8 mouse cellular contexts compared by ENCODE assay signal in the genomic region with DNA sequence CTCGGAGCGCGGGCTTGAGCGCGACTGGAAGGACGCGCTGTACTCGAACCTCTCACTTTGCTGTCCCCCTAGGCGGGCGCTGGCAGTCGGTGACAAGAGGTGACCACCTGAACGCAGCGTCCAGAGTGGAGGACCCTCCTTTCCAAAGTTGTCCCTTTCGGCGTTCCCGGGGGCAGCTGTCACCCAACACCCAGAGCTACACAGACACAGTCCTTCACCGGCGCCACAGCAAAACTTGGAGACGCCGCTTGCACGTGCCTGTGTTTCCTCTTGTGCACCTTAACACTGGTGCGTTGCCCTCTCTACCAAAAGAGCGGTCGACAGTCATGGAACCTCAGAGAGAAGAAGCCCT. TPM values are rescaled to one million over a fixed set of nuclear protein-coding genes. Genes with fewer than 3 reads are reported as not detected.
DNase-seq lines count a peak whose midpoint lies in the region; ATAC-seq and TF ChIP-seq lines count a peak whose summit lies in the region.

No protein-coding gene starts in this region.

- TF ChIP-seq CTCF in midbrain, postnatal 0 days (IDR thresholded peaks at IDR 0.05), result no peak

- DNase-seq in kidney, adult 18-20 months, result no peak
- DNase-seq in intestine, embryonic 14.5 days (ENCODE audit: low spot score), result peak; percentile 83
- no peak for DNase-seq in midbrain, postnatal 0 days (ENCODE audit: low spot score)
- DNase-seq in cerebellum, adult 8-10 months, result no peak
- no peak for DNase-seq in yolk sac, embryonic 10.5 days (ENCODE audit: low spot score)
- no peak for DNase-seq in kidney, adult 11 months

- no peaks in the 10 kb centered on the region; the same call in 1 of the 2 replicates for H3K27me3 ChIP-seq in kidney, embryonic 14.5 days (ENCODE audit: control insufficient read depth, insufficient read depth, low read length)
- no peaks in the 10 kb centered on the region for H3K27me3 ChIP-seq in intestine, embryonic 14.5 days (replicated peaks; ENCODE audit: control insufficient read depth, insufficient read depth, low read length)
- no peaks in the 10 kb centered on the region for H3K27me3 ChIP-seq in midbrain, postnatal 0 days (ENCODE audit: insufficient read depth, low read length)

- peak overlapping the region; percentile 83; the same call in 1 of the 2 replicates for H3K27ac ChIP-seq in kidney, embryonic 14.5 days (ENCODE audit: low read depth, low read length)
- H3K27ac ChIP-seq in brown adipose tissue, adult 24 weeks (replicated peaks; ENCODE audit: low read depth, low read length), result no peak overlapping the region
- peak overlapping the region; percentile 87; the same call in 1 of the 2 replicates for H3K27ac ChIP-seq in intestine, embryonic 14.5 days (ENCODE audit: low read depth)
- no peak overlapping the region for H3K27ac ChIP-seq in midbrain, postnatal 0 days (ENCODE audit: low read depth, low read length)

- ATAC-seq in kidney, embryonic 14.5 days (ENCODE audit: low FRiP score, low TSS enrichment), result peak; percentile 68
- ATAC-seq in intestine, embryonic 14.5 days (replicated peaks; ENCODE audit: low FRiP score, low TSS enrichment, low read depth), result no peak
- ATAC-seq in midbrain, postnatal 0 days (ENCODE audit: low FRiP score), result peak; percentile 11; the same call in 1 of the 2 replicates

- WGBS in kidney, embryonic 14.5 days, result under 1% methylated on average over 24 of the region's 24 CpGs
- WGBS in intestine, embryonic 14.5 days, result 2% methylated on average over 24 of the region's 24 CpGs
- WGBS in midbrain, postnatal 0 days, result 2% methylated on average over 23 of the region's 24 CpGs

- peak overlapping the region; percentile 87 for H3K4me3 ChIP-seq in kidney, embryonic 14.5 days (ENCODE audit: low read length)
- H3K4me3 ChIP-seq in brown adipose tissue, adult 24 weeks (ENCODE audit: insufficient read depth, low read depth, low read length), result peak overlapping the region; percentile 70
- H3K4me3 ChIP-seq in intestine, embryonic 14.5 days (ENCODE audit: low read depth, low read length), result peak overlapping the region; percentile 57
- peak overlapping the region; percentile 78 for H3K4me3 ChIP-seq in midbrain, postnatal 0 days (ENCODE audit: low read depth, low read length)

- peak overlapping the region; percentile 90 for H3K9ac ChIP-seq in kidney, embryonic 14.5 days (ENCODE audit: low read depth, low read length)
- H3K9ac ChIP-seq in intestine, embryonic 14.5 days (ENCODE audit: low read length), result peak overlapping the region; percentile 95
- H3K9ac ChIP-seq in midbrain, postnatal 0 days (replicated peaks; ENCODE audit: low read length, poor library complexity, severe bottlenecking), result peak overlapping the region; percentile 62; the same call in 1 of the 2 replicates

- H3K9me3 ChIP-seq in kidney, embryonic 14.5 days (ENCODE audit: control insufficient read depth, low read length), result no peaks in the 10 kb centered on the region
- no peaks in the 10 kb centered on the region for H3K9me3 ChIP-seq in intestine, embryonic 14.5 days (ENCODE audit: control insufficient read depth, low read length)
- H3K9me3 ChIP-seq in midbrain, postnatal 0 days (ENCODE audit: low read length), result no peaks in the 10 kb centered on the region

- H3K4me1 ChIP-seq in kidney, embryonic 14.5 days (ENCODE audit: control insufficient read depth, insufficient read depth, low read length), result peaks cover 21% of the 10 kb centered on the region
- H3K4me1 ChIP-seq in brown adipose tissue, adult 24 weeks (ENCODE audit: control insufficient read depth, insufficient read depth, insufficient read length, low read length), result peaks cover 3% of the 10 kb centered on the region; the same call in 1 of the 2 replicates
- peaks cover 21% of the 10 kb centered on the region for H3K4me1 ChIP-seq in intestine, embryonic 14.5 days (replicated peaks; ENCODE audit: control insufficient read depth, insufficient read depth, low read length)
- no peaks in the 10 kb centered on the region for H3K4me1 ChIP-seq in midbrain, postnatal 0 days (ENCODE audit: insufficient read depth, low read length)

- peak overlapping the region; percentile 74 for H3K4me2 ChIP-seq in kidney, embryonic 14.5 days (replicated peaks; ENCODE audit: low read depth, low read length)
- H3K4me2 ChIP-seq in intestine, embryonic 14.5 days (ENCODE audit: low read length), result peak overlapping the region; percentile 56
- peak overlapping the region; percentile 78 for H3K4me2 ChIP-seq in midbrain, postnatal 0 days (ENCODE audit: low read depth, low read length, poor library complexity, severe bottlenecking)

- H3K36me3 ChIP-seq in kidney, embryonic 14.5 days (ENCODE audit: control insufficient read depth, insufficient read depth, low read length), result no peaks in the 10 kb centered on the region
- H3K36me3 ChIP-seq in intestine, embryonic 14.5 days (ENCODE audit: control insufficient read depth, insufficient read depth, low read length), result no peaks in the 10 kb centered on the region
- no peaks in the 10 kb centered on the region for H3K36me3 ChIP-seq in midbrain, postnatal 0 days (ENCODE audit: insufficient read depth, low read length)

RNA-seq across cellular contexts. Expression of gene Prkd3, which starts 0.3 kb away (rescaled TPM):
- polyA plus RNA-seq in kidney, embryonic 14.5 days (2014; fragmentation: Nextera tagmentation; extraction: Ambion mirVana), result 26.5 and 45.0 TPM in 2 replicates
- 8.6 and 12.2 TPM in 2 replicates for polyA plus RNA-seq in brown adipose tissue, adult 24 weeks (2012; ENCODE audit: insufficient read depth, insufficient read length, missing spikeins)
- 44.8 and 49.2 TPM in 2 replicates for polyA plus RNA-seq in intestine, embryonic 14.5 days (2014; fragmentation: Nextera tagmentation; extraction: Ambion mirVana)
- total RNA-seq in midbrain, postnatal 0 days (2014; rRNA removed), result 15.5 and 20.1 TPM in 2 replicates
- 4.9 and 5.9 TPM in 2 replicates for polyA plus RNA-seq in midbrain, postnatal 0 days (2015; fragmentation: Nextera tagmentation; extraction: Ambion mirVana)

RNA-seq across cellular contexts. Expression of gene Qpct, which starts 30.7 kb away (rescaled TPM):
- polyA plus RNA-seq in kidney, embryonic 14.5 days (2014; fragmentation: Nextera tagmentation; extraction: Ambion mirVana), result 2.1 and 3.1 TPM in 2 replicates
- 3.1 and 4.0 TPM in 2 replicates for polyA plus RNA-seq in brown adipose tissue, adult 24 weeks (2012; ENCODE audit: insufficient read depth, insufficient read length, missing spikeins)
- 10.6 and 12.6 TPM in 2 replicates for polyA plus RNA-seq in intestine, embryonic 14.5 days (2014; fragmentation: Nextera tagmentation; extraction: Ambion mirVana)
- 27.9 and 28.0 TPM in 2 replicates for total RNA-seq in midbrain, postnatal 0 days (2014; rRNA removed)
- polyA plus RNA-seq in midbrain, postnatal 0 days (2015; fragmentation: Nextera tagmentation; extraction: Ambion mirVana), result 30.2 and 35.7 TPM in 2 replicates

Comparison
In these comparisons a context has a peak if more than half of its experiments do, and no peak if none do; other contexts are left out.
1. H3K27ac ChIP-seq: peak in kidney, embryonic 14.5 days (single experiment) and intestine, embryonic 14.5 days (single experiment); none in brown adipose tissue, adult 24 weeks (single experiment) and midbrain, postnatal 0 days (single experiment).
2. Peak in every context shown above with its lines, with median percentiles within 50 percentile points of each other: H3K4me2 ChIP-seq, H3K4me3 ChIP-seq and H3K9ac ChIP-seq.